Mouse (Mus musculus): Measurements from ENCODE around the gene Tmem51.

Gene Tmem51

DNA sequence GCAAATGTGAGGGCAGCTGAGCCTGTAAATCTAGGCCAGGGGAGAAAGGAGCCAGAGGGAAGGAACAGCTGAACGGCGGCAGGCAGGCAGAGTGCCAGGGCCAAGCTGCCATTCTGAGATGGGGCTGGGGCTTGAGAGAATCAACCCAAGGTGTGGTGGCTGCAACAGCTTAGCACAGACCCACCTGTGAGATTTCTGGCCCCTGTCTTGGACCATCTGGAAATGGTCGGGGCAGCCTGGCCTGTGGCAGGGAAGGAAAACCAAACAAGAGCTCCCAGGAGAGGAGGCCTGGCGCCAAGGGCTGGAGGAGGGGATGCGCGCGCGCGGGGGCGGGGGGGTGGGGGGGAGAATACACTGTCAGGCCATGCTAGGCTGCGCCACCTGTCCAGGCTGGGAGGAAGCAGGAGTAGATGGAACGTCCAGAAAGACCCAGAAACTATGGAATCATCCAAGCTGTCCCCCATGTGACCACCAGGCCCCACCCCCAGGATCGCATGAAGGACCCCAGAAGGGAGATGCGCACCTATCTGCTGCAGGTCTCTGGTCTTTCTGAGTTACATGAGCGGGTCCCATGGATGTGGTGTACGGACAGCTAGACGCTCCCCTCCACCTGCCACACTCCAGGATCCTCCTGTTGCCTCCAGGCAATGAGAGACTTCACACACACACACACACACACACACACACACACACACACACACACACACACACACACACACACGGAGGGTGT lies 3.0 kb downstream of the Tmem51 start:
- DNase-seq = no peak

DNA sequence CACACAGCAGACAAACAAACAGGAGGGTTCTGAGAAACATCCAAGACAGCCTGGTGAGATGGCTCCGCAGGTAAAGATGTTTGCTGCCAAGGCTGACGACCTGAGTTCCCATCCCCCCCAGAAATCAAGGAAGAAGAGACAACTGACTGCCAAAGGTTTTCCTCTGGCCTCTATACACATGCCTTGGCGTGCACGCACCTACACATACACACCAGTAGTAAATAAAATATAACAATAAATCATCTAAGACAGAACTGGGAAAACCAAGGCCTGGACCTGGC lies 3.7 kb downstream of the Tmem51 start:
- no peak for DNase-seq

DNA sequence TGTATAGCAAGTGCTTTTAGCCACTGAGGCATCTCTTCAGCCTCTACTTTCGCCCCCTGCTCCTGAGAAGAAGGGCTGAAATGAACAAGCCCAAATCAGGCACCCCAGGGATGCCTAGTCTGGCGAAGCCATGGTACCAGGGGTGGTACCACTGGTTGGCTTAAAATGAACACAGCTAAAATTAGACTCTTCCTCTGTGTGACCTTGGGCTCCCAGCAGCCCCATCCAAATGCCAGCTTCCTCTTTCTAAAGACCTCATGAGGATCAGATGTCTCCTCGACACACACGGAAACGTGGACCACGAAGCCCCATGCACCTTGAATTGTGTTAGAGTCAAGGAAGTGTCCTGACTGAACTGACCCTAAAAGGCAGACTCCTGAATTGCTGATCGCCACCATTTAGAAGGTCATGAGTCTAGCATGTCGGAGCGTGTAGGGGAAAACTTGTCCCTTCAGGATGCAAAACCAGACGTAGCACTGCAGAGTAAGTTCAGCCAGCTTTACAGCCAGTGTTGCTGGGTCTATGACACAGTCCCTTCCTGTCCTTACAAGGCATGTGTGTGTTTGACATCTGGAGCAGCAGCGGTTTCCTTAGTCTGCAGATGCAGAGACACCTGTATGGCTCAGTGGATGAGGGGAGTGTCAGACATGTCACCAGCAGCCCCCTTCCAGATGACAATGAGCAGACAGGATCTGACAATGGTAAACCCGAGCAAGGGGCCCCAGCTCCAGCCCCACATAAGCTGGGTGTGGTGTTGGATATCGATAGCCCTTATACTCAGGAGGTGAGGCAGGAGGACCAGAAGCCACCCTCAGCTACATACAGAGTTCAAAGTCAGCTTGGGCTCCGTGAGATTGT lies 4.2 kb downstream of the Tmem51 start:
- peak; percentile 13 to 24 for DNase-seq

DNA sequence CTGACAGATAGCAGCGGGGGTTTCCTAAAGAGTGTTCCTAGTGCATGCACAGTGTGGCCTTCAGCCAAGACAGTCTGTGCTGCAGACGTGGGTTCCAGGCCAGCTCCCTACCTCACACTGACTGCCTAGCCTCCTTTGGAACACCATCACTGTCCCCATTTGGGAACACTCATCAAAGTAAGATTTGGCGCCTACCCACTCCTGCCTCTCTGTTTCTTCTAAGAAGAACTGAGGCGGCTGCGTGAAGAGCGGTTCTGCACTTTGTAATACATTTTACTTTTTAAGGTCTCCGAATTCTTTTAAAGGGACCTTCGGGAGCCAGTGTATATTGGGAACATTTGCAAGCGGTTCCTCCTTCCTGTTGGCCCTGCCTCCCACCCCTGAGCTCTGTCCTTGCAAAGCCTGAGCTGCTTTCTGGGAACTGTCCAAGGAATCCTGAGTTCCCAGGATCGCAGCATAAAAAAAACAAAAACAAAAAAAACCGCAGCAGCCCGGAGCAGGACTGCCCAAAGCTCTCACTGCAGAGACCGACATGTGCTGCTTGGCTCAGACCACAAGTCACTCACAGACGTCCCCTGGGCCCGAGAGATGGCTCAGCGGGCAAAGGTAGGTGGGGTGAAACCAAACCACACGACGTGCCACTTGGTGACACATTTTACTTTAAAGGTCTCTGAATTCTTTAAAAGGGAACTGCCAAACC lies 6.4 kb downstream of the Tmem51 start:
- peak; percentile 62 to 70 for DNase-seq

DNA sequence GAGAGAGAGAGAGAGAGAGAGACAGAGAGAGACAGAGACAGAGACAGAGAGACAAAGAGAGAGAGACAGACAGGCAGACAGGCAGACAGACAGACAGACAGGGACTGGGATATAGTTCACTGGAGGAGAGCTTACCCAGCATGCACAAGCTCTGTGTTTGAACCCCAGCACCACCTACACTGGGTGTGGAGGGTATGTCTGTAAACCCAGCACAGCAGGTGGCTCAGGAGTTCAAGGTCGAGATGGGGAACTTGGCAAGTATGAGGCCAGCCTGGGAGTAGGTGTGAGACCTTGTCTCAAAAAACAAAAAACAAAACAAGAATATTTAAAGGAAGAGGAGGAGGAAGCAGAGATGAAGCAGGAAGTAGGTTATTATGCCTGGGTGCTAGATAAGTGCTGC lies 7.2 kb downstream of the Tmem51 start:
- DNase-seq = no peak

DNA sequence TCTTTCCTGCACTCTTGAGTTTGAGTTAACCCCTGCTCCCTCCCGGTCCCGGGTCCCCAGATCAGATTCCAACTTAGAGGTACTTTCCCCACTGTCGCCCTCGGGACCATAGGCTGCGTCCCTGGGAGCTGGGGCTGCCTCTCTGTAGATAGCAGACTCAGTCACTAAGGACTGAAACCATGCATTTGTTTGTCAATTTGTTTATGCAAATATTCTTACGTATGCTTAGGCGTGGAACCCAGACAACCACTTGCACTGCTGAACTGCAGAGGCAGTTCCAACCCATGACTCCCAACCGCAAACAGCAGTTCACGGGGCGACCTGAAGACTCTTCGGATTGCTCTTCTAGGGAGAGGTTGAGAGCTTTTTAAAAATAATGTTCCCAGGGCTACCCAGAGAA lies 8.2 kb downstream of the Tmem51 start:
- DNase-seq = no peak

DNA sequence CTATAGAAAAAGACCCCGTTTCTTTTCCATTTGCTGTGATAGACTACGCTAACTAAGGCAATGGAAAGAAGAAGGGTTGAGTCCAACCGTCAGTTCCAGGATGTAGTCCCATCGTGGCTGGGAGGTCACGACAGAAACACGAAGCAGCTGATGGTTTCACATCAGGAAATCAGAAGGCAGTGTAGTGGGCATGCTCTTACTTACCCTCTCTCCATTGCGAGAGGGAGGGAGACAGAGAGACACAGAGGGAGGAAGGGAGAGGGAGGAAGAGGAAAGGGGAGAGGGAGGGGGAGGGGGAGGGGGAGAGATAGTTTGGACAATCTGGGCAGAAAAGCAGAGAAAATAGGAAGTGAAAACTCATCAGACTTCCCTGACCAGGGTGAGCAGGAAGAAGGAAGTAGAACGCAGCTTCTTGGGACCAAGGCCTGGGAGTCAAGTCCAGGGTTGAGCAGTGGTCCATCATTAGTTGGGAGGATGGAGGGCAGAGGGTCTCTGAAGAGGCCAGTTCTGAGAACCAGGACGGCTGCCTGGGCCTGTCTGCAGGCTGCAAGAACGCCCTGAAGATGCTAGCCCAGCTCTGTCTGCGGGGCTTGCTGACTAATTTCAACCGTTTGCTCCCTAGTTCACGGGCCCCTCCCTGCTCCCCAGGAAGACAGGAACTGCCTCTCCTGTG lies 9.9 kb downstream of the Tmem51 start:
- DNase-seq = peak in 1 of 2 experiments; percentile 7

DNA sequence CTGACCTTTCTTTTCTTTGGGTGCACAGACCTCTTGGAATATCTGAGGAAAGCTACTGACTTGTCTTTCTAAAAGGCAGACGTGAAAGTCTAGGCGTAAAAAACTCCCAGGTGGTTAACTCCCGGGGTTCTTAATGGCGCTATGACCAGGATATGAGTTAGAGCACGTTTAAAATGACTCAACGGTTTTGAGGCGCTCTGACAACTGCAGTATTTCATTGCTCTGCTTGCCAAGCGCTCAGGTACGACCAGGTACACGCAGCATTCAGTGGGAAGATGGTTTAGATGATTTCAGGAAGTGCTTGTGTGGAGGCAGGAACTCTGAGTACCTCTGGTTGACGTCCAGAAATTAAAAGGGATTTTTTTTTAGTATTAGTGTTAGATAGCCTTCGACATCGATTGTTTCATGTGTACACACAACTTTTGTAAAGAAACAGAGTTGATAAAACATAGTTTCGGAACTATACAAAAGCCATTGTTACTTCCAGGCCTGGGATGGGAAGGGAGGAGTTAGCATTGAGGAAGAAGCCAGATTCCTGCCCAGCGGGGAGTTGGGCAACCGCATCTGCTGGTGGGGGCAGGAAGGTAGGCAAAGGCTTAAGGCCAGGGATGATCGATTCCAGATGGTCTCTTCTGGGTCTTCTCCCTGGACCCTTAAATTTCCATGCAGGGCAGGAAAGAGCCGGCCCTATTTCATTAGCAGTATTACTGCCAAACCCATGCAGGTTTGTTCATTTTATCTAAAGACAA lies 12.7 kb downstream of the Tmem51 start:
- no peak for DNase-seq

DNA sequence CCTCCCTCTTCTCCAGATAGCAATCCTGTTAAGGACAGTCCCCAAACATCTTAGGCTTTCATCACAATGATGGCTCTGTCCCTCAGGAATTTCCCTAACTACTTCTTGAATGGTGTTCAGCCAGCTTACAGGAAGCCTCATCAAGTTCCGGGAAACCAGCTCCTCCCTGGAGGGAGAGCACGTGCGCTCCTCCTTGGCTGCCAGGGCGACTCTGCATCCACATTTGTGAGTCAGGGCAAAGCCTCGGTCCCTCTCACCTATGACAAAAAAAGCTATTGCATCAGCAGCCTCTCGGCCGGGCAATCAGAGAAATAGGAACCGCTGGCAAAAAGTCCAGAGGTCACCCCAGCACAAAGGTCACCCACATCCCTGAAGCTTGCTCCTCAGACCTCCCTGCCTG lies 13.3 kb downstream of the Tmem51 start:
- DNase-seq = no peak

DNA sequence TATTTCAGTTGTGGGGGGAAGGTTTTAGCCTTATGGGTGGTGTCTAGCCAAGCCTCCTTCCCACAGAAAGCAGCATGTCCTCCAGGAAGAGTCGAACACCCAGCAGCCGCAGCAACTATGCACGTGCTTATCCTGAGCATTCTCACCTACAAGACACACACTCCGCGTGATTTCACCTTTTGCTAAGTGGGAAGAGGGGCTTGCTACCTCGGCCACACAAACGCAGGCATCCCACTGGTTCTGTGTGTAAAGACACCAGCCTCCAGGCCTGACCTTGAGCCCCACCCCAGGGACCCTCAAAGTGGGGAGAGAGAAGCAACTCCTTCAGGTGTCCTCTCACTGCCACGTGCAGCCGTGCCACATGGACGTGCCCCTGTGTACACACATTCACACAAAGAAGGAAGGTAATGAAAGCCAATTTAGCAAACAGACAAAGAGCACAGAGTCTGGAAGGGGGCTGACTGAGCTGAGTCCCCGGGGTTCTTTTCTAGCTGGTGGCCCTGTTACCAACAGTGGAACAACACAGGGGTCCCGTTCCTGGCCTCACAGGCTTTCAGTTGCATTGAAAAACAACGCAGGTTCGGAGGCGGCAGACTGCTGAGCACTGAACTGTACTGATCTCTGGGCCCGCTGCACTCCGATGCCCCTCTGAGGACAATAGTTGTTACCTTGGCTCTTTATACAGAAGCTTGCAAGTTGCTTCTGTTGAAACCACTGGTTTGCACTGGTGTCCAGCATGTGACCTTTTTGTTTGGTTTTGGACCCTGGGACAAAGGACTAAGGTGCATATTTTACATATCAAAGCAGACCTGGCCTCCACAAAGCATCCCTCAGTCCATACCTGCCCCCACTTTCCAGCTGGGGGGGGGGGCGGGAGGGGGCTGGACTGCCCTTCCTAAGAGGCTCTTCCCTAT lies 14.9 kb downstream of the Tmem51 start:
- DNase-seq = no peak

DNA sequence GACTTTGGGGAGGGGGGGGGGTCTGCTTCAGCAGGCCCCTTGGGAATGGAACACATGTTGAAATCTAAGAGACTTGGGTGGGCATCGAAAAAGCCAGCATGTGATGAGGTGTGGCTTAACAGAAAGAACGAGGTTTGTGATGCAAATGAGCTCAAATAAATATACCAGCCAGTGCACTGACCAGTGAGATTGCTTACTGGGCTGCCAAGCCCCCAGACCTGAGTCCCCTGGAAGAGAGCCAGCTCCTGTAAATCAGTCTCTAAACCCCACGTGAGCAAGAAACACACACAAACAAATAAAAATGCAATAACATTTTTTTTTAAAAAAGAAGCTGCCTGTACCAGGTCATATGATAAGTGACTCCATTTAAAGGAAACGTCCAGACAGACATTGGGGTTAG lies 17.5 kb downstream of the Tmem51 start:
- no peak for DNase-seq

DNA sequence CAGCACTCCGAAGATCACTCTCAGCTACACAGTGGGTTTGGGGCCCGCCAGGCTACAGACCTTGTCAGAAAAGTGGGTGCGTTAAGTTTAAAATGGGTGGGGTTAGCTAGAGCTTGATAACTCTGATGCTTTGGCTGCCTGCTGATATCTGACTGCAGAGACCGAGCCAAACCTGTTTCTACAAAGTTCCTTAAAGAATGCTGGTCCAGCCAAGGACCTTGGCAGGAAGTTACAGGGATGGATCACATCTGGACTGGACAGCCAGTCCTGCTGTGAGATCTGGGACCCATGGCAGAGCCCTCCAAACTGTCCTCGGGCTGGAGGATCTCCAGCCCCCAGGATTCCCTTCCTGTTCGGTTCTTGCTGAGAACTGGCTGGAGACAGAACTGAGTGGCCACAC lies 18.3 kb downstream of the Tmem51 start:
- no peak for DNase-seq

DNA sequence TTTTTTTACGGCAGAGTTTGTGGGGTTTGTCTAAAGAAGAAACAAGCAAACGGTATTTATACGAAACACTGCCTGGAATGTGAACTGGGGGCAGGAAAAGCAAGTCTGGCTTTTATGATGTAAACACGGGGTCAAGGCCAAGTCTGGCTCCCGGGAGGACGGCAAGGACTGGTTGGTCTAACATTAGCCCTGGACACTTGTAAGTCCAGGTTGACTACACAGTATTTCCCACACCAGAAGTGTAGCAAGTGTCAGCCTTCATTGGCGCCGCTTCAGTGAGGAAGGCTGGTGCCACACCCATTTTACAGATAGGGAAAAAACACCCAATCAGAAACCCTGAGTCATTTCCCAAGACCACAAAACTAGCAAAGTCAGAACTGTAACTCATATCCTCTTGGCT lies 18.8 kb downstream of the Tmem51 start:
- DNase-seq = no peak

DNA sequence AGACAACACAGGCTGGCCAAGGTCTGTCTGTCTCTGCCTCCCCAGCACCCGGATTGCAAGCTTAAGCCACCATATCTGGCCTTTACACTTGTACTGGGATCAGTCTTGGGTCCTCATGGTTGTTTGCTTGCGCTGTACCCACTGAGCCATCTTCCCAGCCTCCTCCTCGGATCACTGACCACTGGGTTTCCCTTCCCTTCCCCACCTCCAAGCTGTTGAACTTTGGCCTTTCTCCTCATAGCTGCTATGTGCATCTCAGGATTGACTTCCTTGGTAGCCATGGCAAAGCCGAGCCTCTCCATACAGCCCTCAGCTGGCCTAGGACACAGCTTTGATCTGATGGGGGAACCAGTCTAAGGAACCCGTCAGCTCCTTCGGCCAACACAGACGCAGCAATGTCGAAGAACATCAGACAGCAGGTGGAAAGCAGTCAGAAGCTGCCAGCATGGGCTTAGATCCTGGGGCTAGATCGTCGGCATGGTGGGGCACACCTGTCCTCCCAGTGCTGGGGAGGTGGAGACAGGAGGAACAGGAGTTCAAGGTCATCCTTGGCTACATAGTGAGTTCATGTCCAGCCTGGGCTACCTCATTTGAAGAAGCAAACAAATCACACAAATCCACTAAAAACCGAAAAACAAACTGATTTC lies 19.4 kb downstream of the Tmem51 start:
- DNase-seq = no peak

DNA sequence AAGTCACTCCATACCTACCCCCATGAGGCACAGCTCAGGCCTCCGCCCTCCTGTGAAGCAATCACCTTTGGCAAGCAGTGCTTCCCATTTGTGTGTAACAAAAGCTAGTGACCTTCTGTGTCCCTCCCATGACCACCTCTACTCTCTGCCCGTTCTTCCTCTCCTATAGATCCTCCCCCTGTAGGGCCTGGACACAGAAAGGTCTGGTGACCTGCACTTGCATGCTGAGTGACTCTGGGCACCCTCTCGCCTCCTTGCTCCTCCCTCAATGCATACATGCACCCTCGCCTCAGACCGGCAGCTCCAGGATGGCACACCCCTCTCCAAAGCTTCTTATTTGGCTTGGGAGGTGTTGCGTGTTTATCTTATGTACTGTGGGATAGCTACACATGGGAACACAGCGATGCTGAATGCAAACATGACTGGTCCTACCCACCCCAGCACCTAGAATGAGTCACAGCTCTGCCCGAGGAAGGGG lies 21.0 kb downstream of the Tmem51 start:
- DNase-seq = no peak

DNA sequence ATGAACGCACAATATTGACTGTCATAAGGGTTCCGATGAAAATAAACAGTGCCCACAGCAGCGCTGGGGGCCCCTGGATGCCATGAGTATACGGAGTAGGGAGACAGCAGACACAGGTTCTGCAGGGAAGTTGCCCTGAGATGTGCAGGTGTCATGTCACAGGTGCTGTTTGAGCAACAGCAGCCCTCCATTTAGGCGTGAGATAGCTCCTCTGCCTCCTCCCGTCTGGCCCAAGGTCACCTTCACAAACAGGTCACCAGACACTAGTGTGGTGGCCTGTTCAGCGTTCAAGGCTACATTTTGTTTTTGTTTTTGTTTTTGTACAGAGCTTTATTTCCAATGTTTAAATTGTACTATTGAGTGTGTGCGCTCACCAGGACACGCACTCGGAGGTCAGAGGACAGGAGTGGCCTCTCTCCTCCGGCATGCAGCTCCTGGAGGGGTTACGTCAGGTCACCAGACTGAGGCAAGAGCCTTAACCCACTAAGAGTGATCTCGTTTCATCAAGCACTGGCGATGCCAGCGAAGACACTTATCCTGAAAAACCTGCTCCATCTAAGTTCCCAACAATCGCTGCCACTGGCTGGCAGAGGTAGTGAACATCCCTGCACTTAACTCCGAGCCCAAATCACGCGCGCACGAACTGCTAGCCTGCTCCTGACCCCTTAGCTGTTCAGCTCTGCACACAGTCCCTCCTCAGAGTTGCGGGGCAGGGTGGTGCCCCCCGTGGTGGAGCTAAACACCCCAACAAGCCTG lies 22.4 kb downstream of the Tmem51 start:
- DNase-seq = no peak

DNA sequence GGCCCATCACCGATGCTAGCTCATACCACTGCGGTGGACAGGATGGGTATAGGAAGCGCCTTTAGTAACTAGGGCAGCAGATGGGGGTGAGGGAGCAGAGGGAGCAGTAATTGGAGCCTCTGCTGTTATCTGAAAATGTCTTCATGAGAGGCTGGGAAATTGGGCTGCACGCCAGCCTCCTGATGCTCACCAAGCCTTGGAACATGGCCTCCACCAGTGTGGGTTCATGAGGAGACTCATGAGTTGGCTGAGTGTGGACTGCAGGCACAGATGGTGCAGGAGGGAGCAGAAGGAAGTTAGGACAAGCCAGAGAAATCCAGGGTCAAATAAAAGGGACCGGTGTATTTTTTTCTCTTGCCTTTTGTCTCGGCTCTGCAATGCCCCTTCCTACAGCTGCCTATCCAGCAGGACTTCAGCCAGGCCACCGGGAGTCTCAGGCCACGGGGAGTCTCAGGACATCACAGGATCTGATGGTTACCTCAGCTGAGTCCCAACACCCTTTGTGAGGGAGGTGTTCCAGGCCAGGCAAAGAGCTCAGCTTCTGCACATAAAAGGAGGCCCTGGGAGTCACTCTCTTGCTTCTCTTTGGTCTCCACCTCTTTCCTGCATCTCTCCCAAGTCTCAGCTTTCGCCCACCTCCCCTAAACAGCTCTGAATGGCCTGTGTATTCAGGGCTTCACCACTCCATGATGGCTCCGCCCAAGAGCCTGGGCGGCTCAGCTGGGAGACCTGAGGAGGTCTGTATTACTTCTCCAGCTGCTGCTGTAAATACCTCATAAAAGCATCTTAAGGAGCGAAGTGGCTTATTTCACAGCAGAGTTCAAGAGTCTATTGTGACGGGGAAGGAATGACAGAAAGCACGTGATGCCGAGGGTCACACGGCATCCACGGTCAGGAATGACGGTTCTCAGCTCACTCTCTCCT lies 23.4 kb downstream of the Tmem51 start:
- no peak for DNase-seq

DNA sequence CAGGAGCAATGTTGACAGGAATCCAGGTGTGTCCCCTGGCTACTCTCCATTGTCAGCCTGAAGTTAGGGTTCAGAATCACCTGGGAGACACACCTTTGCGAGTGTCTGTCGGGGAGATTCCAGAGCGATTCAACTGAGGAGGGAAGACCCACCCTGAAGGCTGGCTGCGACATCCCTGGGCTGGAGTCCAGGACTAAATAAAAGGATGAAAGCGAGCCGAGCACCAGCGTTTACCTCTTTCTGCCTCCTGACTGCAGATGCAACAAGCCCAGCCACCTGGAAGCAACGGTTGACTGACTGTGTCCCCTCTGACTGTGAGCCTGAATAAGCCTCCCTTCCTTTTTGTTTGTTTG lies 24.3 kb downstream of the Tmem51 start:
- DNase-seq = no peak
